Mouse (Mus musculus) heart, postnatal 36 days (tissue): ENCODE results near the gene Capn9. TPM values are rescaled to one million over a fixed set of nuclear protein-coding genes. Genes with fewer than 3 reads are reported as not detected.

Source experiments
- total RNA-seq, 2 experiments: library from RNA; stranded (reverse); gene quantifications; 2 replicates each; pipeline ENCODE4 v1.2.3; 2021

Capn9 gene
- total RNA-seq, 2 experiments from 2014 or later: not detected

Other genes with a start within 250 kb of the Capn9 start
- gene Pgbd5, start 136.5 kb upstream of the Capn9 start, total RNA-seq: under 1 TPM; 0.68 to 0.80 TPM
- gene Cog2, start 55.3 kb upstream of the Capn9 start, total RNA-seq: 10 to 100 TPM; 19.5 to 25.1 TPM
- 10 to 100 TPM in 1 of 2 experiments, 1 to 10 TPM in 1; 6.4 to 11.8 TPM for gene Agt, start 6.4 kb upstream of the Capn9 start, total RNA-seq
- gene 2310022B05Rik, start 87.3 kb downstream of the Capn9 start, total RNA-seq: 10 to 100 TPM; 68.7 to 73.6 TPM
- gene Ttc13, start 145.9 kb downstream of the Capn9 start, total RNA-seq: 10 to 100 TPM; 16.7 to 17.4 TPM
- gene Arv1, start 146.0 kb downstream of the Capn9 start, total RNA-seq: 1 to 10 TPM; 3.6 to 5.6 TPM
- 1 to 10 TPM in 1 of 2 experiments, under 1 TPM in 1; 0.75 to 1.6 TPM for gene Fam89a, start 175.7 kb downstream of the Capn9 start, total RNA-seq
- under 1 TPM; 0.36 to 0.68 TPM for gene Trim67, start 217.0 kb downstream of the Capn9 start, total RNA-seq